29 mouse cellular contexts compared by ENCODE assay signal in genomic region chr12:8388529-8389414, GRCm38 (mm10).
DNase-seq lines count a peak whose midpoint lies in the region; ATAC-seq lines count a peak whose summit lies in the region.
"Had no signal": no experiment of that assay in that cellular context is flagged by ENCODE, and none has a peak within 500 bp of the region (broad histone marks: within the 10 kb centered on the region; RNA-seq: fewer than 3 reads in every experiment).

No protein-coding gene starts in this region.

- H3K9me3 ChIP-seq in midbrain, embryonic 11.5 days (ENCODE audit: control insufficient read depth, low read length) = no peaks in the 10 kb centered on the region
- no peaks in the 10 kb centered on the region for H3K9me3 ChIP-seq in midbrain, embryonic 16.5 days (replicated peaks; ENCODE audit: control insufficient read depth, low read length, poor library complexity, severe bottlenecking)
- H3K9me3 ChIP-seq: embryonic facial prominence, embryonic 10.5 days; forebrain, embryonic 10.5 days; heart, embryonic 13.5 days; hindbrain, embryonic 13.5 days; kidney, embryonic 15.5 days; liver, embryonic 15.5 days; midbrain, embryonic 10.5 days; neural tube, embryonic 15.5 days had no signal

- H3K36me3 ChIP-seq in midbrain, embryonic 11.5 days (ENCODE audit: control insufficient read depth, insufficient read depth, low read length) = no peaks in the 10 kb centered on the region
- H3K36me3 ChIP-seq in midbrain, embryonic 16.5 days (ENCODE audit: control insufficient read depth, insufficient read depth, low read length) = no peaks in the 10 kb centered on the region
- H3K36me3 ChIP-seq: embryonic facial prominence, embryonic 10.5 days; forebrain, embryonic 10.5 days; heart, embryonic 13.5 days; hindbrain, embryonic 13.5 days; kidney, embryonic 15.5 days; liver, embryonic 15.5 days; midbrain, embryonic 10.5 days; neural tube, embryonic 15.5 days had no signal

- H3K9ac ChIP-seq in midbrain, embryonic 11.5 days (ENCODE audit: low read length) = no peak overlapping the region
- H3K9ac ChIP-seq in midbrain, embryonic 16.5 days (ENCODE audit: low read depth, low read length) = no peak overlapping the region
- H3K9ac ChIP-seq: heart, embryonic 13.5 days; hindbrain, embryonic 13.5 days; kidney, embryonic 15.5 days; liver, embryonic 15.5 days; neural tube, embryonic 15.5 days had no signal

- 86% methylated on average over 4 of the region's 4 CpGs for WGBS in midbrain, embryonic 11.5 days
- 78% methylated on average over 4 of the region's 4 CpGs for WGBS in midbrain, embryonic 16.5 days

- no peak overlapping the region for H3K4me2 ChIP-seq in midbrain, embryonic 11.5 days
- no peak overlapping the region for H3K4me2 ChIP-seq in midbrain, embryonic 16.5 days (ENCODE audit: low read length)
- H3K4me2 ChIP-seq: heart, embryonic 13.5 days; hindbrain, embryonic 13.5 days; kidney, embryonic 15.5 days; liver, embryonic 15.5 days; neural tube, embryonic 15.5 days had no signal

- no peaks in the 10 kb centered on the region for H3K4me1 ChIP-seq in midbrain, embryonic 11.5 days (ENCODE audit: control insufficient read depth, insufficient read depth, low read length)
- no peaks in the 10 kb centered on the region for H3K4me1 ChIP-seq in midbrain, embryonic 16.5 days (ENCODE audit: control insufficient read depth, insufficient read depth, low read length)
- H3K4me1 ChIP-seq: hindbrain, embryonic 13.5 days; liver, embryonic 15.5 days; neural tube, embryonic 15.5 days had no signal

- H3K27me3 ChIP-seq in midbrain, embryonic 11.5 days (ENCODE audit: control insufficient read depth, insufficient read depth, low read length) = no peaks in the 10 kb centered on the region
- H3K27me3 ChIP-seq in midbrain, embryonic 16.5 days (ENCODE audit: control insufficient read depth, insufficient read depth, low read depth, low read length) = no peaks in the 10 kb centered on the region
- H3K27me3 ChIP-seq: heart, embryonic 13.5 days; hindbrain, embryonic 13.5 days; kidney, embryonic 15.5 days; liver, embryonic 15.5 days; neural tube, embryonic 15.5 days had no signal

- no peak overlapping the region for H3K4me3 ChIP-seq in midbrain, embryonic 11.5 days (ENCODE audit: low read depth, low read length)
- no peak overlapping the region for H3K4me3 ChIP-seq in midbrain, embryonic 16.5 days (ENCODE audit: low read depth, low read length)
- H3K4me3 ChIP-seq: embryonic facial prominence, embryonic 10.5 days; forebrain, embryonic 10.5 days; heart, embryonic 13.5 days; hindbrain, embryonic 13.5 days; kidney, embryonic 15.5 days; left cerebral cortex, adult 2 months; liver, embryonic 15.5 days; midbrain, embryonic 10.5 days; neural tube, embryonic 15.5 days had no signal

- no peak for ATAC-seq in midbrain, embryonic 11.5 days (ENCODE audit: low FRiP score)
- ATAC-seq in midbrain, embryonic 16.5 days = no peak
- ATAC-seq: forebrain, embryonic 16.5 days; lung, postnatal 0 days had no signal

- H3K27ac ChIP-seq in midbrain, embryonic 11.5 days (ENCODE audit: low read depth, low read length) = no peak overlapping the region
- no peak overlapping the region for H3K27ac ChIP-seq in midbrain, embryonic 16.5 days (ENCODE audit: low read length)
- H3K27ac ChIP-seq: embryonic facial prominence, embryonic 10.5 days; forebrain, embryonic 10.5 days; heart, embryonic 13.5 days; hindbrain, embryonic 13.5 days; kidney, embryonic 15.5 days; left cerebral cortex, adult 2 months; liver, embryonic 15.5 days; midbrain, embryonic 10.5 days; neural tube, embryonic 15.5 days had no signal

- DNase-seq in frontal cortex, postnatal 36 days (ENCODE audit: low spot score in 2 of 2) = peak; percentile 30 to 44
- DNase-seq in frontal cortex, postnatal 10 days (ENCODE audit: low spot score in 2 of 2) = no peak
- peak; percentile 39 for DNase-seq in layer of hippocampus, adult 11-12 months (ENCODE audit: low spot score)
- no peak for DNase-seq in layer of hippocampus, adult 9-10 months (ENCODE audit: low spot score)
- DNase-seq in midbrain, embryonic 11.5 days (ENCODE audit: low spot score, missing footprints) = peak; percentile 37
- DNase-seq in telencephalon, adult 2 months (ENCODE audit: low read depth, low spot score) = peak; percentile 21
- no peak for DNase-seq in spleen, postnatal 10 days (ENCODE audit: low spot score in 2 of 2)
- DNase-seq: adrenal gland, postnatal 25 days; cerebellum, adult 11 months; cerebellum, adult 9-11 months; gastrocnemius, postnatal 14 days; kidney, adult 11 months; kidney, postnatal 36 days; left cerebral cortex, postnatal 4 days; liver; spleen, adult 18-20 months; thymus, postnatal 14 days had no signal

Comparison
In these comparisons a context has a peak if more than half of its experiments do, and no peak if none do; other contexts are left out.
1. DNase-seq: peak in frontal cortex, postnatal 36 days (2 of 2), layer of hippocampus, adult 11-12 months (single experiment), midbrain, embryonic 11.5 days (single experiment) and telencephalon, adult 2 months (single experiment); none in frontal cortex, postnatal 10 days (0 of 2), layer of hippocampus, adult 9-10 months (single experiment) and spleen, postnatal 10 days (0 of 2).